Mouse (Mus musculus) spleen, adult 10 weeks (tissue): ENCODE measurements around the gene Dis3l2. TPM values are rescaled to one million over a fixed set of nuclear protein-coding genes. Genes with fewer than 3 reads are reported as not detected.

ENCODE experiments used
- polyA plus RNA-seq: library from polyadenylated mRNA; stranded (reverse); fragments of 350-450 nt; fragmentation: Illumina TruSeq; extraction: RNeasy Lipid Tissue Mini Kit (QIAGEN cat#74804); gene quantifications from one replicate; pipeline ENCODE4 v1.2.3, GENCODE M21; 2015; ENCODE audit warnings: low replicate concordance; ENCODE audit not compliant: insufficient read depth

The Dis3l2 gene
- 10.5 TPM for polyA plus RNA-seq

DNA sequence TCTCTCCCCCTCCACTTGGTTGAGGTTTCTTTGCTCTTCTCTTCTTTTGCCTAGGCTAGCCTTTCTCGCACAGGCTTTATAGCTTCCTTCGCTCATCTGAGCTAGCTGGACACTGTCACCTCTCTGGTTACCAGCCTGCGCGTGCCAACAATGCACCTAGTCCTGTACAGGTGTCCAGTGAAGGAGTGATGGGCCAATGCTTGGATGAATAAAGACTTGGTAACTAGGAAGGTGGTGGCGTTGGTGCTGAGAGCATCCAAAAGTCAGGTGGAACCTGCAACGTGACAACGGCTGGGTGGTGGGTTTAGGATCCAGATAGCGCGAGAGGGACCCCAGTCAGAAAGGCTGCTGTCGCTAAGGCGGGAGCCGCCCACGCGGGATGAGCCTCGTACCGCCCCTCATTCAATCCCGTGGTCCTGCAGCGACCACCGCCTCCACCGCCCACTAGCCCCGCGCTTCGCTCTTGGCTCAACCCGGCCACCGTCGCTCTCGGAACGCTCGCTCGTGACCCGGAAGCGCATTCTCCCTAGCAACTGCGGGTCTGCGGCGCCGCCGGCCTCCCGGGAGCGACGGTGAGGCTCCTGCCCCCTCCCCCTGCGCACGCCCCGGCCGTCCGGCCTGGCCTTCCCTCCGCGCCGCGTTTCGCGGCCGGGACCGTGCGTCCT, at the start of gene Dis3l2:
Gene Dis3l2, plus strand, starts transcription at position 509 of the 665 bp plus-strand sequence.

GRCm38 (mm10) chr1:86670279-86671038, 33.1 kb upstream of the Dis3l2 start, which contains the start of gene Nppc:
TSS of gene Nppc (minus strand) at chr1:86670571.

DNA sequence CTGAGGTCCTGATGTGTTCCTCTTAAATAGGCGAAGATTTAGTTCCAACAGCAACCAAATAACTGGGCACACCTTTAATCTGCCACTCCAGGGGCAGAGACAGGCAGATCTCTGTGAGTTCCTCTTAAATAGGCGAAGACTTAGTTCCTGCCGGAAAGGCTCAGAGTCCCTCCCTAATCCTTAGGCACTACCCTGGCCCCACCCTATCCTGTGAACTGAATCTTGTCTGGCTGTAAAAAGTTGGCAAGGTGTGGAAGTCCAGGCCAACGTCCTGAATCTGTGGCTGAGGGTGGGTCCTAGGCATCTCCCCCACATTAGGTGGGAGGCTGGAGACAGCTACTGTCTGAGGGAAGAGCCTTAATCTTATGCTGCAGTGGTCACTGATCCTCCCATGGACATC, 386.2 kb downstream of the Dis3l2 start, which contains the start of gene Alppl2:
Gene Alppl2, minus strand, starts transcription at position 101 of the 400 bp plus-strand sequence.

Other genes starting within 250 kb of the Dis3l2 start
- 2,031 TPM for gene Ptma, start 177.1 kb upstream of the Dis3l2 start, polyA plus RNA-seq
- gene Pde6d, start 121.2 kb upstream of the Dis3l2 start, polyA plus RNA-seq = 34.6 TPM
- gene Cops7b, start 120.9 kb upstream of the Dis3l2 start, polyA plus RNA-seq = 17.0 TPM
- not detected for gene Nppc, start 33.2 kb upstream of the Dis3l2 start, polyA plus RNA-seq